Mouse (Mus musculus) limb, embryonic 11.5 days (tissue): ENCODE data around the gene Raph1. TPM values are rescaled to one million over a fixed set of nuclear protein-coding genes. Genes with fewer than 3 reads are reported as not detected.

Source experiments
- ATAC-seq: fragments of 200-750 bp; cut with Nextera tagmentation; 2 replicates; pipeline ENCODE4 v1.8.0; 2017; ENCODE audit warnings: low read depth; ENCODE audit not compliant: insufficient number of reproducible peaks, low FRiP score, low TSS enrichment
- DNase-seq: peaks from one replicate; pipeline ENCODE4 v3.0.0-alpha.2; 2015; ENCODE audit warnings: low spot score
- H3K27ac ChIP-seq: fragments of 300-500 bp; sonication (generic); replicated peaks from 2 replicates; pipeline ENCODE4 v1.5.1; 2014; ENCODE audit warnings: low read depth, mild to moderate bottlenecking, low read length
- H3K27me3 ChIP-seq: fragments of 300-500 bp; sonication (generic); 2 replicates; pipeline ENCODE4 v1.6.1; 2014; ENCODE audit warnings: mild to moderate bottlenecking, low read length, mixed read lengths; ENCODE audit not compliant: control insufficient read depth, insufficient read depth
- H3K36me3 ChIP-seq: fragments of 300-500 bp; sonication (generic); 2 replicates; pipeline ENCODE4 v1.6.1; 2014; ENCODE audit warnings: mild to moderate bottlenecking, low read length, moderate library complexity, mixed read lengths; ENCODE audit not compliant: control insufficient read depth, insufficient read depth
- H3K4me1 ChIP-seq: fragments of 300-500 bp; sonication (generic); 2 replicates; pipeline ENCODE4 v1.6.1; 2014; ENCODE audit warnings: low read length, mixed read lengths; ENCODE audit not compliant: control insufficient read depth, insufficient read depth
- H3K4me2 ChIP-seq: fragments of 300-500 bp; sonication (generic); 2 replicates; pipeline ENCODE4 v1.6.1; 2014; ENCODE audit warnings: low read depth, mild to moderate bottlenecking, moderate library complexity; ENCODE audit not compliant: severe bottlenecking
- H3K4me3 ChIP-seq: fragments of 300-500 bp; sonication (generic); 2 replicates; pipeline ENCODE4 v1.5.1; 2014; ENCODE audit warnings: low read depth, low read length
- H3K9ac ChIP-seq: fragments of 300-500 bp; sonication (generic); 2 replicates; pipeline ENCODE4 v1.6.1; 2014; ENCODE audit warnings: mild to moderate bottlenecking, low read length
- H3K9me3 ChIP-seq: fragments of 300-500 bp; sonication (generic); 2 replicates; pipeline ENCODE4 v1.6.1; 2016; ENCODE audit warnings: low read length; ENCODE audit not compliant: control insufficient read depth
- WGBS: fragments of 180-500 bp; shearing (Covaris S2); extraction: QIAGEN DNeasy Blood & Tissue Kit; methylation state at CpG from one replicate; pipeline ENCODE4 v1.1.7; 2014; 5-methylcytosine and 5-hydroxymethylcytosine counted together
- polyA plus RNA-seq: library from polyadenylated mRNA; unstranded; fragments of >200 nt; fragmentation: Nextera tagmentation; extraction: Ambion mirVana; gene quantifications from 2 replicates; pipeline ENCODE4 v1.2.1, GENCODE M21; 2014

The Raph1 gene
- polyA plus RNA-seq, 1 experiment from 2014 or later: 19.0 TPM

DNA sequence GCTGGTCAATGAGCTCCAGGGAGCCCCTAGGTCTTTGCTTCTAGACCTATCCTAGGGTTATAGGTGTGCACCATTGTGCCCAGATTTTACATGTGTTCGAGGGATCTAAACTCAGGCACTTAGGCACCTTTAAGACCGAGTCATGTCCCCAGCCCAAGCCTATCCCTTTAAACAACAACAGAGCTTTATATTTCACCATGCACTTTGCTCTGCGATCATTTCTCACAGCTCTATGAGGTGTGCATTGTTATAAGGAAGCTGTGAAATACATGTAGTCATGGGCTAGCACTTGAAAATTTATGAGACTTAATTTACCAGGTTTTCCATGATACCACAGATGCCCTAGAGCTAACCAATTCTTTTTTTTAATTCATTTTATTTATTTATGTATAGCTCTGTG, 33.0 kb upstream of the Raph1 start:
- no peak overlapping the region for H3K4me2 ChIP-seq
- WGBS: 89% methylated on average over 3 of the region's 3 CpGs
- no peak overlapping the region for H3K9ac ChIP-seq
- H3K36me3 ChIP-seq: no peaks in the 10 kb centered on the region
- no peak overlapping the region for H3K27ac ChIP-seq
- H3K4me3 ChIP-seq: no peak overlapping the region
- no peak for ATAC-seq
- no peaks in the 10 kb centered on the region for H3K27me3 ChIP-seq
- no peaks in the 10 kb centered on the region for H3K9me3 ChIP-seq
- no peaks in the 10 kb centered on the region for H3K4me1 ChIP-seq
- DNase-seq: no peak

DNA sequence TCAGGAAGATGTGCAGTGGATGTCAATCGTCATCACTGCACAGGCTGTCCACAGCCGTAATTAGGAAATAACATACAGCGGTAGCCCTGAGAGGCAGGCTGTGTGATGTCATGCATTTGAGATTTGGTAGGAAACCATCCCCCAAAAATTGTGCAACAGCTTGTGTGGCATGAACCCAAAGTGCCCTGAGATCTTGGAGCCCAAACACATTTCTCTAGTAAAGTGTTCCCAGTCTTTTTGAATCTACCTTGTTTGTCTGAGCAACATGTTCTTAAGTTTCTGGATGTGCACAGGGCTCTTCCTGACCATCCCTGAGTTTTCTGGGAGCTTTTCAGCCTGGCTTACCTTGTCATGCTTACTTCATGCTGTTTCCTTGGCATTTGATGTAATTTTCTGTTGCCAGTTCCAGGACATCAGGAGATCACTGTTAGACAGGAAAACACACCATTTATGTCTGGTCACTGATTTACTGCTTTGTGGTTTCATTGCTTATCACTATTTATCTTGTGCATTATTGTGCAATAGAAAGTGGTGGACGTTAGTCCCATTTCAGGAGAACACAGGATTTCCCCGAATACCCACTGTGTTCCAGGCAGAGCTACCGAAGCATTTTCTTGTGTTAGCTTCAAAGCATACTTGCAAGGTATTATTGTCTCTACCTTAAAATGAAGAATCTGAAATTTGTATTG, 32.3 kb upstream of the Raph1 start:
- no peaks in the 10 kb centered on the region for H3K36me3 ChIP-seq
- ATAC-seq (no peak), DNase-seq (no peak)
- H3K9ac ChIP-seq: no peak overlapping the region
- H3K27me3 ChIP-seq: no peaks in the 10 kb centered on the region
- no peak overlapping the region for H3K4me2 ChIP-seq
- no peaks in the 10 kb centered on the region for H3K9me3 ChIP-seq
- no peak overlapping the region for H3K4me3 ChIP-seq
- no peaks in the 10 kb centered on the region for H3K4me1 ChIP-seq
- no peak overlapping the region for H3K27ac ChIP-seq
- WGBS: 85% methylated on average over 6 of the region's 6 CpGs

DNA sequence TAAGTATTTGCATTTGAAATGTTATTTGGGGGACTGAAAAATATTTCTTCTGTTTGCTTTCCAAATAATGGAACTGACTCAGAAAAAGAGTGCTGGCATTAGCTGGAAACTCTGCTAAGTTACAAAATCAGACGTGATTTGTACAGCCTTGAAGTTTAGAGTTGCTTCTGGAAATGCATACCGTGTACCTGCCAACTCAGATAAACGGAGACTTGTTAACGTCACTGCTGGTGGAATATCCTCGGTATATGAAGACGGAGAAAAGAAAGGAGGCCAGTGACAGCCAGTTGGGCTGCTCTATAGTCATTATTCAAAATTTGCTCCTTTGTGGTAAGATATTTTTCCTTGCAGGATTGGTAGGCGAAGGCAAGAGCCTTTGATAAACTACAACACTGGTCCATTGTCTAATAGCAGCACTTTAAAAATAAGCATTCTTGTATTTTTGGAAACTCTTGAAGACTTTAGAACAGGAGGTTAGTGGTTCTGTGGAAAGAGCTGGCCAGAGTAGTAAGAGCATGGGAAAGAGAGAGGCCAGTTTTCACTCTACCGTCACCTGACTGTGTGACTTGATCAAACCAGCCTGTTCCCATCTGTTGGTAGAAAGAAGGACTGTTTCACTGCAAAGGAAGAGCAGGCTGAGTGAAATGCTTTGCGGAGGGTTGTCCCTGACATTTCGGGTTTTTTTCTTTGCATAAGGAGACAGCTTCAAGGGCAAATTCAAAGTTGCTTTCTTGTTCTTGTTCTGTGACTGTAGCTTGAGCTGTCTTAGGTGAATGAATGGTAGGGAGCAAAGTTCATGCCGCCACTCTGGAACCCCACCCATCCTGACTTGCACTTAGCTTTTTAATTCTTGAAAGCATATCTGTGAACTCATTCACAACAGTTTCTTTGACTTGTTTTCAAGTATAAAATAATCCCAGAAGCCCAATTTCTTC, 29.7 kb upstream of the Raph1 start:
- no peak overlapping the region for H3K4me3 ChIP-seq
- WGBS: 83% methylated on average over 11 of the region's 11 CpGs
- no peak overlapping the region for H3K4me2 ChIP-seq
- H3K9ac ChIP-seq: no peak overlapping the region
- ATAC-seq: no peak
- no peak for DNase-seq
- no peaks in the 10 kb centered on the region for H3K9me3 ChIP-seq
- H3K4me1 ChIP-seq: no peaks in the 10 kb centered on the region
- no peaks in the 10 kb centered on the region for H3K36me3 ChIP-seq
- H3K27ac ChIP-seq: no peak overlapping the region
- no peaks in the 10 kb centered on the region for H3K27me3 ChIP-seq

DNA sequence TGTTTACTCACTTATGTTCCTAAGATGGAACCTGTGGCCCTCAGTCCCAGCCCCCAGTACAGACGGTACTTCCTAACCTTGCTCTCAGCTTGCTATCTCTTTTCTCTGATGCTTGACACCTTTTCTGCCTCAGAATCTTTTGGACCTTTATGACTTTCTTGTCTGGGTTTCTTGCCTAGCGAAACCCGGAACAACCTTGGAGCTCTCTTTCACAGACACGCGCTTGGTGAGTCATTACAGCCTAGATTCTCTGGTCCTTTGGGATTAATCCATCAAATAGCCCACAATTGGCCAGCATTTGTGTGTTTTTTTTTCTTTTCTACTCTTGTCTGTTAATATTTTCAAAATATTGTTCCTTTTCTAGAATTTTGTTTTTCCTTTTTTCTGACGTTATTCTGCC, 26.2 kb upstream of the Raph1 start:
- H3K9ac ChIP-seq: no peak overlapping the region
- no peak overlapping the region for H3K4me3 ChIP-seq
- no peak overlapping the region for H3K27ac ChIP-seq
- H3K4me2 ChIP-seq: no peak overlapping the region
- H3K4me1 ChIP-seq: no peaks in the 10 kb centered on the region
- no peak for ATAC-seq
- H3K9me3 ChIP-seq: no peaks in the 10 kb centered on the region
- no peaks in the 10 kb centered on the region for H3K36me3 ChIP-seq
- 93% methylated on average over 6 of the region's 6 CpGs for WGBS
- no peak for DNase-seq
- no peaks in the 10 kb centered on the region for H3K27me3 ChIP-seq

DNA sequence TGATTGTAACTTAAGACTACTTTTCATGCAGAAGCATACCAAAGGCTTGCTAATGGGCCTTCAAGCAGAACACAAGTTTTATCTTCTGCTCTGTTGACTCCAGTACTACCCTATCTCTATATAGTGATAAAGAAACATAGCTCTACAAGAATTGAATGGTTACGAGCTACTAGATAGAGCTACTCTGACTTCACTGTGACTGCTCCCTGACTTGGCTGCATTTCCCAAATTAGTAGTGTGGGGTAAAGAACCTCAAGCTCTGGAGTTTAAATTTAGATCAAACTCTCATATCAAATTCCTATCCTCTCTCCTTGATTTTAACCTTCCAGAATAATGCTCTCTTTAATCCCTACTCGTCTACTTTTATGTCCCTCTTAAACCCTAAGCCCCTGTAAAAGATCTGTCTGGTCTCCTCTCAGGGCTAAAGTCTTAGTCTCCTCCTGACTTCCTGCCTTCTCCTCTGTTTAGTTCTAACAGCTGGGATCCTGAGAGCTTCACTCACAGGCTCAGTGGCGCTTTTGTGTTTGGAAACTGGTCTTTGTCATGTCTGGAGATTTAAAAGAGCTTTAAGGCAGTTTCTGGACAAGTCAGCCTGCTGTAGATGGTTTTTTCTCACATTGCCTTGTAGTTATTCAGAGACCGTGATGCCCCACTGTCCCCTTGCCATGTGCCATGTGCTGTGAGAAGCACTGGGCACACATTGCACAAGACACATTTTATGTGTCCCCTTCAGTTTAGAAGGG, 22.2 kb upstream of the Raph1 start:
- Histone ChIP-seq H3K9me3 (no peaks in the 10 kb centered on the region), H3K9ac (no peak overlapping the region), H3K27me3 (no peaks in the 10 kb centered on the region), H3K4me2 (no peak overlapping the region), H3K4me3 (no peak overlapping the region), H3K4me1 (no peaks in the 10 kb centered on the region), H3K27ac (no peak overlapping the region), H3K36me3 (no peaks in the 10 kb centered on the region)
- DNase-seq (no peak), ATAC-seq (no peak)
- WGBS: 65% methylated on average over 4 of the region's 4 CpGs

DNA sequence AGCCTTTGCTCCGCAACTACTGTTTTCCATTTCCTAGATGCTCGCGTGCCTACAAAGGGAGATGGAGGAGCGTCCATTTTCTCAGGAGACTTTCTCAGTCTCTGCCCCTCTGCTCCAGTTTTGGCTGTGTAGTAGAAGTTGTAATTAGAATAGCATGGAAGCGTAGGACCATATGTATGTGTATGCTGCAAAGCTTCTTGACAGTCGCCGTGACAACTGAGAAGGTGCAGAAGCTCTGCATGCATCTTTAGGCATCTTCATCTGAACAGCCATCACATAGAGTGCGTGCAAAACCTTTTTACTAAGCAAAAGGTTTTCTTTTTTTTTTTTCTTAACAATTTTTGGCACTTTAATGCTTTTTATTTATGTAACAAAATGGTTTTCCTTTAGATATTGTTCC, 14.1 kb upstream of the Raph1 start:
- DNase-seq (no peak), ATAC-seq (no peak)
- no peak overlapping the region for H3K4me3 ChIP-seq
- no peaks in the 10 kb centered on the region for H3K36me3 ChIP-seq
- WGBS: 85% methylated on average over 8 of the region's 8 CpGs
- no peaks in the 10 kb centered on the region for H3K4me1 ChIP-seq
- H3K4me2 ChIP-seq: no peak overlapping the region
- H3K27ac ChIP-seq: no peak overlapping the region
- H3K9me3 ChIP-seq: no peaks in the 10 kb centered on the region
- no peaks in the 10 kb centered on the region for H3K27me3 ChIP-seq
- no peak overlapping the region for H3K9ac ChIP-seq

DNA sequence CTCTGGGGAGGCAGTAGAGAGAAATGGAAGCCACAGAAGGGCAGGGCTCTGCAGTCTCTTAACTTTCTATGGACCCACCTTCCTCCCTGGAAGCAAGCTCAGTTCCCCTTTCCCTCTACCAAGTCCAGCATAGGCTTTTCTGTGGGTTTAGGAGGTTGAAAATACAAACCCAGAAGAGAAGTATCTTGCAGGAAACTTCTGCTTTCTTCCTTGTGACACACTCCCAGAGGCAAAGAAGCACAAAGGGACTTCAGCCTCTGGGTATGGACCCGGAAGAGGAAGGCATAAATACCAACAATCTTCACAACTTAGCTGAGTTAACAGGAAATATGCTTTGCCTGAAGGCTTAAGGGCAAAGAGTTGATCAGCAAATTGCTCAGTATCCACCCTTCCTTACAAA, 13.0 kb upstream of the Raph1 start:
- H3K4me3 ChIP-seq: no peak overlapping the region
- H3K9ac ChIP-seq: no peak overlapping the region
- no peak for DNase-seq
- H3K27me3 ChIP-seq: no peaks in the 10 kb centered on the region
- ATAC-seq: no peak
- no peak overlapping the region for H3K27ac ChIP-seq
- no peaks in the 10 kb centered on the region for H3K4me1 ChIP-seq
- H3K9me3 ChIP-seq: no peaks in the 10 kb centered on the region
- no peaks in the 10 kb centered on the region for H3K36me3 ChIP-seq
- 81% methylated on average over 1 of the region's 1 CpGs for WGBS
- no peak overlapping the region for H3K4me2 ChIP-seq

DNA sequence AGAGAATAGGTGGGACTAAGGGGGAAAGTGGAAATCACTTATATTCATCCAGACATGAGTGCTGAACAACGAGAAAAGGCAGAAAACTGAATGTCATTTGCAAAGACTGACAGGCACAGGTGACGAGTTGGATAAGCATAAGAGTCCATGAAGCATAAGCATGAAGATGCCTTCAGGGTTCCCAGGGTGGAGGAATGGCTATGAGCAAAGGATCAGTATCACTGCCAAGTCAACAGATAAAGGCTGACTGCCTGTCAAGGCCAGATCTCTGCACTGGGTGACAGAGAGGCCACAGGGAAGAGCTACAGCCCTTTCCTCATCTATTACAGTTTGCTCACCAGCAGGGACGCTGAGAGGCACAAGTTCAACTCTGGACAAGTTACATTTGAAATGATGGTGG, 5.8 kb upstream of the Raph1 start:
- H3K4me1 ChIP-seq: no peaks in the 10 kb centered on the region
- no peak for DNase-seq
- no peak overlapping the region for H3K4me2 ChIP-seq
- no peak overlapping the region for H3K27ac ChIP-seq
- 69% methylated on average over 3 of the region's 3 CpGs for WGBS
- H3K9me3 ChIP-seq: no peaks in the 10 kb centered on the region
- no peak for ATAC-seq
- no peaks in the 10 kb centered on the region for H3K27me3 ChIP-seq
- H3K4me3 ChIP-seq: no peak overlapping the region
- H3K36me3 ChIP-seq: no peaks in the 10 kb centered on the region
- no peak overlapping the region for H3K9ac ChIP-seq
